Mouse (Mus musculus) liver, adult 2 months (tissue): Measurements from ENCODE around the gene Snrpa1.

Experiments
- CTCF ChIP-seq: fragments of 200-500 bp; IDR thresholded peaks from 2 replicates; pipeline ENCODE4 v1.5.1; 2011; ENCODE audit warnings: low read depth, low read length, control low read depth
- POLR2A ChIP-seq: fragments of 200-500 bp; IDR thresholded peaks from 2 replicates; pipeline ENCODE4 v1.6.1; 2011; ENCODE audit warnings: low read length, control low read depth; ENCODE audit not compliant: insufficient read depth; ENCODE audit errors: extremely low read depth

DNA sequence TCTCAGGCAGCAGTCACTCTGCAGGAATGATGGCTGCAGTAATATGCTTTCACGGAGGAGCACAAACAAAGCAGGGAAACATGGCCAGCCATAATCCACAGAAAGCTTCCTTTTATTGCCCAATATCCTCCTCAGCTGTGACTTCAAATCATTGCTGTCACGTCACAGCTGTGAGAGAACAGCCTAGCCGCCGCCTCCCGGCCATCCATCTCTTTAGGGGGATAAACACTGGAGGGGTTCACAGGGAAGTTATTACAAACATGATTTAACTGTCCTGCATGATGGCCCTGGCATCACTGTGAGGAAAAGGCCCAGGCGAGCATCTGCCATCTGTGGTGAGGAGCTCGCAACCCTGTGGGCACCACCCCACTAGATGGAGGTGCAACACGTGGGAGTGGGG lies 22.0 kb upstream of the Snrpa1 start:
- TF ChIP-seq CTCF (no peak), POLR2A (no peak)
